Mouse (Mus musculus) c-Kit-positive CD71-positive TER-119-positive erythroid progenitor cells, embryonic 14.5 days (primary cell): Measurements from ENCODE around the gene Stag1.

Source experiments
- DNase-seq: peaks from one replicate; pipeline ENCODE4 v3.0.0-alpha.2; 2013; ENCODE audit warnings: low spot score

Stag1 gene

GRCm38 (mm10) chr9:100605522-100605921 is 7.9 kb downstream of the Stag1 start:
- no peak for DNase-seq

- no peak for DNase-seq
These were observed 8.5 kb downstream of the Stag1 start for GRCm38 (mm10) chr9:100605985-100606554.

GRCm38 (mm10) chr9:100613501-100614071 is 16.0 kb downstream of the Stag1 start:
- no peak for DNase-seq

GRCm38 (mm10) chr9:100616947-100617346 is 19.3 kb downstream of the Stag1 start:
- DNase-seq: no peak

GRCm38 (mm10) chr9:100626258-100626657 is 28.7 kb downstream of the Stag1 start:
- DNase-seq: no peak

- DNase-seq: no peak
These were observed 43.2 kb downstream of the Stag1 start for GRCm38 (mm10) chr9:100640754-100641153.

- no peak for DNase-seq
These were observed 43.9 kb downstream of the Stag1 start for GRCm38 (mm10) chr9:100641391-100642085.

GRCm38 (mm10) chr9:100642186-100642839 is 44.7 kb downstream of the Stag1 start:
- DNase-seq: no peak

GRCm38 (mm10) chr9:100642840-100643697 is 45.5 kb downstream of the Stag1 start:
- peak; percentile 92 for DNase-seq

- DNase-seq: peak; percentile 62
These were observed 46.6 kb downstream of the Stag1 start for GRCm38 (mm10) chr9:100644071-100644771.

GRCm38 (mm10) chr9:100645026-100645940 is 47.7 kb downstream of the Stag1 start:
- no peak for DNase-seq

- no peak for DNase-seq
These were observed 48.7 kb downstream of the Stag1 start for GRCm38 (mm10) chr9:100646276-100646675.

GRCm38 (mm10) chr9:100647774-100648323 is 50.3 kb downstream of the Stag1 start:
- no peak for DNase-seq

GRCm38 (mm10) chr9:100654104-100654503 is 56.5 kb downstream of the Stag1 start:
- DNase-seq: no peak

GRCm38 (mm10) chr9:100656058-100656457 is 58.5 kb downstream of the Stag1 start:
- no peak for DNase-seq

GRCm38 (mm10) chr9:100660587-100660986 is 63.0 kb downstream of the Stag1 start:
- no peak for DNase-seq

GRCm38 (mm10) chr9:100663473-100664134 is 66.0 kb downstream of the Stag1 start:
- peak; percentile 53 for DNase-seq

GRCm38 (mm10) chr9:100670151-100670550 is 72.6 kb downstream of the Stag1 start:
- no peak for DNase-seq

GRCm38 (mm10) chr9:100679036-100679435 is 81.4 kb downstream of the Stag1 start:
- DNase-seq: no peak
